Mouse (Mus musculus) cerebellum, adult 9-11 months (tissue): ENCODE measurements at regions not wholly inside any gene's neighbourhood (a gene's known extent, or its start where the extent isn't known, plus 50 kb on each side); places are given as distances from the start of the nearest gene placed in this dataset.
A peak's percentile ranks its signal among the peaks of the same experiment; 100 is the strongest.

Experiments
- DNase-seq: peaks from one replicate; pipeline ENCODE4 v3.0.0; 2022

DNA sequence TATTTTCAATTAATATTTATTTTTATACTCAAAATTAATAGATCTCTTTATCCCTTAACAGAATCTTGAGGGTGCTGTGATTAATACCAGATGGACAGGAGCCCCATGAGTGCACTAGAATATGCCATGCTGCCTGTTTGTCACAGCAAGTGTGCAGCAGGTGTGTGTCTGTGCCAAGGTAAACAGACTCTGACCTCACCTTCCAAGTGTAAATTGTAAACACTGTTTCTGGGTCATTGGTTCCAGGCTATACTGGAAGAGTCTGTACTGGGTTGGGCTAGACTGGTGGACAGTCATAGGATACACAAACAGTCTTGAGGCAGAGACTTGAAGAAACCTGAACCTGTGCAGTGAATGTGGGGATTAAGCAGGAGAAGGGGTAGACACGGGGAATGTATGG lies 422.2 kb downstream of the Gm21833 start:
- DNase-seq, result peak; percentile 16

DNA sequence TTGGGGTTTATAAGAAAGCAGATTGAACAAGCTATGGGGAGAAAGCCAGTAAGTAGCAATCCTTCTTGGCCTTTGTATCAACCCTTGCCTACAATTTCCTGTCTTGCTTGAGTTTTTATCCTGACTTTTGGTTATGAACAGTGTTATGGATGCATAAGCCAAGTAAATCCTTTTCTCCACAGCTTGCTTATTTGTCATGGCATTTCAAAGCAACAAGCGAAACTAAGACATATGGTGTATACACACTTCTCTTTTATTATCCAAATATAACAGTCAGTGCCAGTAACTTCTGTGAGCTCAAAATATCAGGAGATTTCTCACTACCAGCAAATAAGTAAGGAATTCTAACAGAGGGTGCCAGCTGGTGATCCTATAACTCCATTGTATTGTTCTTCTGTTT lies 426.0 kb downstream of the Gm21833 start:
- DNase-seq, result no peak

DNA sequence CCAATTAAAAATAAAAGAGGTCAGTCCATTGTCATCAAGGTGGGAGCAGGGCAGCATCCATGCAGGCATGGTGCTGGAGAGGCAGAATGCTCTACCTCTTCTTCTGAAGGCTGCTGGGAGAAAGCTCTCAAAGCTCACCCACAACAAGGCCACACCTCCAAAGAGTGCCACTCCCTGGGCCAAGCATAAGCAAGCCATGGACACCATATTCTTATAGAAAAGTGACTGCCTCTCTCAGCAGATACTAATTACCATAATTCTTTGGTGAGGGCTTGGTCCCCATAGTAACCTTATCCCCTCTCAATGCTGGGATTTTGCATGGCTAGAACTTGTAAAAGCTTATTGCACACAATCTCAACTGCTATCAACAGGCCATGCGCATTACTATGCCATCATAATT lies 443.7 kb downstream of the Gm21833 start:
- DNase-seq, result no peak

DNA sequence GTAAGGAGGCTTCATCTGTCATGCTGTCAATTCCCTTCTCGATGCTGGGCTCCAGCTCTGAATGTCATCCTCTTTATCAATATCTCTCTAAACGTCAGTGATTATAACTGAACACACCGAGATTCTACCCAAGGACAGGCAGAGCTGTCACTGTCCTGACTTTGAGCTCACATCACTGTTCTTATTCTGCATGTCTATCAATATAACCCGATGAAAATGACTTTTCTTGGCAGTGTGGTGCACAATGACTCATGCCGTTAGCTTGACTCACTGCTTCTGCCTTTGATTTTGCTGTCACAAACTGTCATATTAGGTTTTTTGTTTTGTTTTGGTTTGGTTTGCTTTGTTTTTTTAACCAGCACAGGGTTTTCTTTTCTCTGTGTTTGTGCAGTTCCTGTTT lies 488.1 kb downstream of the Gm21833 start:
- no peak for DNase-seq

DNA sequence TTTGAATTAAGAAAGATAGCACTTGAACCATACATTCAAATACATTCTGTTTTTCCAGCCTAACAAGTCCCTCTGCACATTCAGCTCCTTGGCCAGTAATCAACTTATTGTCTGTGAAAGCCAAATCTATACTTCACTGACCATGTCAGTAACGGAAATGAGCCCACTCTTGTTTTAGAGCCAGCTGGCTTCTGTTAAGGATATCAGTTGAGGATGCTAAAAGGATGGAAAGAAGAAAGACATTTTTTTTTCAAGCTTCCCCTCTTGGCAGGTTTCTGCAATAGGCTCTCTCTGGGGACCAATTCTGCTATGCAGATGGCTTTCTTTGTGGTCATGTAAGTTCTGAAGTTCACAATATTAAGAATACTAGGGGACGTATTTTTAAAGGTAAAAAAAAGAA lies 498.6 kb downstream of the Gm21833 start:
- DNase-seq, result peak; percentile 2

DNA sequence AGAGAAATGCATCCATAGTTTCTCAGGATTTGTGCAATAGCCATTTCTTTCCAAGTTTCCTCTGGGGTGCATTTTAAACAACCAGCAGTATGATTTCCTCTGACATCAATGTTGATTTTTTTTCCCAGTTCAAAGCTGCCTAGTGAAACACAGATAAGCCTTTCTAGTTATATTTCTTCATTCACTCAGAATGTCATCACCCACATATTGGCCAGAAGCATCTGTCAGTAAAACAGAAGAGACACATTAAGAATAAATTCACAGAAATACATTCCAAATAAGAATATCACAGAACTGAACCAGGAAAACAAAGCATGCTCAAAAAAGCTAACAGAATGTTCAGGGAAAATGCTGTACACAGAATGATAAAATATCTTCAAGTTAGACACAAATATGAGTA lies 522.9 kb downstream of the Gm21833 start:
- DNase-seq, result no peak

DNA sequence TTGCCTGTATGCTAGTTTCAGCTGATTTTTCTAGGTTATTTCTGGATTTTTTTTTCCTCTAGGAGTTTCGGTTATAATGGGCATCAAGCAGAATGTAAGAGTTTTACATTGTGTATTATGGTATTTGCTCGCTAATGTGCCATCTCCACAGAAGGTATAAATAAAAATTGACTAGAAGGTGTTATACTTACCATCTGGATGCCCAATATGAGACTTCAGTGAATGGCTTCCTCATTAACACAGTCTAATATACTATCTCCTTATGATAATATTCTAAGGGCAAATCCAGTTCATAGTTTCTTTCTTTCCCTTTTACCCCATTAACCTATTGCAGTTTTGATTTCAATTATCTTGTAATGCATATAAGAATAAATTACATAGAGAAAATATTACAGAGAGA lies 566.4 kb downstream of the Gm21833 start:
- DNase-seq, result no peak

DNA sequence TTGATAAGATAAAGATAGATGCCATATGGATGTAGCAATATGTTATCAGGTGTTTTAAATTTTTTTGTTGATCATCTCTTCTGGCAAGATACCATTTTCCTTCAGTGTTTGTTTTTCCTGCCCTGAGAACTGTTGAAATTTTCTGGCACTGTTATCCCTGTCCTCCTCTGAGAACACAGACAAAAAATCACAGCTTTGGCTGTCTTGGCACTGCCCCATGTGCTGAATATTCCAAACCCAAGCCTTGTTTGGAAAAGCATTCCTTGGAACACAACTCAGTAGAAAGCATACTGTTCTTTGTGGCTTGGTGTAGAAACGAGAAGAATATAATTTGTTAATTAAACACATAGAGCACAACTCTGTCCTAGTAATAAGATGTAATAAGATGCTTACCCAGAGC lies 592.5 kb downstream of the Gm21833 start:
- peak; percentile 87 for DNase-seq

DNA sequence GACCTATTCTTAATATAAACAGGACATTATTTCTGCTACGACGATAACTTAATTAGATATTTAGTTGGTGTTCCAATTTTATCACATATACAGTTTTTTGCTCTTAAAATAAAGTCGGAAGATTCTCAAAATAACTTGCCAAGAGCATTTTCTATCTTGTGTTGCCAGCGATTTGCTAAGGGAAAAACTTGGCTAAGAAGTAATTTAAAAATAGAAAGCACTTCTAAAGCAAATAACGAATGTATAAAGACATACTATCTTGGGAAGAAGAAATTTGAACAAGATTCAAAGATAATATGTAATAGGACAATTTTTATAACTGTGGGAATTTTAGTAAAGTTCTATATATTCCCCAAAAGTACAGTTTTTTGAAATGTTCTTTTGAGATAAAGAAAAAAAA lies 594.9 kb downstream of the Gm21833 start:
- no peak for DNase-seq
